Comparison of ENCODE assay signal across 25 mouse cellular contexts in genomic region chr13:50960909-50961308, GRCm38 (mm10).
"Had no signal": no experiment of that assay in that cellular context is flagged by ENCODE, and none has a peak within 500 bp of the region (broad histone marks: within the 10 kb centered on the region; RNA-seq: fewer than 3 reads in every experiment).

No protein-coding gene starts in this region.

- H3K36me3 ChIP-seq: heart, embryonic 10.5 days; heart, embryonic 12.5 days; hindbrain, embryonic 10.5 days; hindbrain, embryonic 12.5 days; intestine, embryonic 15.5 days; limb, embryonic 13.5 days; limb, embryonic 15.5 days; liver, embryonic 12.5 days had no signal

- DNase-seq: gastrocnemius, adult 2 months; gastrocnemius, postnatal 10 days; gastrocnemius, postnatal 25 days; heart, adult 18-20 months; heart, postnatal 10 days; heart, postnatal 4 days; kidney, adult 18-20 months; kidney, adult 8-10 months; kidney, postnatal 10 days; kidney, postnatal 25 days; kidney, postnatal 4 days; left cerebral cortex, postnatal 4 days had no signal

- H3K4me3 ChIP-seq: gastrocnemius, adult 2 months; heart, embryonic 10.5 days; heart, embryonic 12.5 days; hindbrain, embryonic 10.5 days; hindbrain, embryonic 12.5 days; intestine, embryonic 15.5 days; layer of hippocampus, adult 2 months; limb, embryonic 13.5 days; limb, embryonic 15.5 days; liver, embryonic 12.5 days had no signal

- H3K27me3 ChIP-seq: heart, embryonic 12.5 days; hindbrain, embryonic 12.5 days; intestine, embryonic 15.5 days; limb, embryonic 13.5 days; limb, embryonic 15.5 days; liver, embryonic 12.5 days had no signal

- H3K4me2 ChIP-seq: heart, embryonic 12.5 days; hindbrain, embryonic 12.5 days; hindbrain, embryonic 14.5 days; intestine, embryonic 15.5 days; limb, embryonic 13.5 days; limb, embryonic 15.5 days; liver, embryonic 12.5 days had no signal

- ATAC-seq: hindbrain, embryonic 16.5 days; inflammation-experienced regulatory T-cells, adult 6 months; intestine, embryonic 15.5 days; intestine, postnatal 0 days; liver, embryonic 12.5 days had no signal
